Mouse (Mus musculus) CH12F3 (cell line): ENCODE data around the gene Gm38119.
"Not testable (repeated sequence)": the region's sequence is repeated elsewhere in the genome, so short reads cannot be mapped to it uniquely, and the experiment has no call there.

ENCODE experiments used
- in situ Hi-C: fragments of 300-500 bp; cut with MboI; formaldehyde crosslinking; loops from 2 replicates; pipeline ENCODE4 v1.14.3; 2020; ENCODE audit warnings: low sequenced_read_pairs

Gene Gm38119

DNA sequence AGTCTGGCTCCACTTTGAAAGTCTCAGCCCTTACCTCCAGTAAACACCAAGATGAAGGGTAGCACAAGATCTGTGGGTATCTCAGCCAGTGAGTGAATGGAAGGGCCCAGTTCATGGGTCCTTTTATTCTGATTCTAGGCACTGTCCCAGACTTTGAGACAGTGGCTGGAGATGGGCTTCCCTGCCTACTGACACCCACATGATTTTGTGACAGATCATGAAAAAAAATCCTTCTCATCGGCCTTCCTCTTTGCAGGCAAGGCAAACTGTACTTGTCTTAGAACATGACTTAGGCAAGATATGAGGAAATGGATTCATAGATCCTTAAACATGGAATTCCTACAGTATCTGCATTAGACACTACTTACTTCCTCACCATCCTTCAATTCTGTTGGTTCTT lies at the start of gene Gm38119:
TSS of gene Gm38119 (minus strand) at position 101 of the 400 bp plus-strand sequence.
- in situ Hi-C loops: no loop called here

GRCm38 (mm10) chr3:92778799-92779198 lies 39.9 kb upstream of the Gm38119 start, which contains the start of gene Lce1i:
TSS of gene Lce1i (minus strand) at chr3:92778899.
- in situ Hi-C loops: no loop called here

DNA sequence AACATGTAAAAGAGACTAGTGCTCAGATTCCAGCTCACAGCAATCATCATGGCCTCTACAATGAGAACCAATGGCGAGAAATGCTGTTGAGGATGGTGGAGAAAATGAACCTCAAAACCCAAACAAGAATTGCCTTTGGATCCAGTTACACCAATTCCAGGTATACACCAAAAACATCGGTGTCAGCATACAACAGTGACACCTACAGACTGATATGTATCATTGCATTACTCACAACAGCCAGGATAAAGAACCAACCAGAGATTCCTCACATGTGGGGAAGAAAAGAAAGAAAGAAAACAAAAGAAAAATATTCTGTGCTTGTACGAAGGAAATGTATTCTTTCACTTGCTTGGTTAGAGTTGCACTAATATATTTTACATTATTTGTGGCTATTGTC lies 32.7 kb upstream of the Gm38119 start:
- in situ Hi-C loops: no loop called here

DNA sequence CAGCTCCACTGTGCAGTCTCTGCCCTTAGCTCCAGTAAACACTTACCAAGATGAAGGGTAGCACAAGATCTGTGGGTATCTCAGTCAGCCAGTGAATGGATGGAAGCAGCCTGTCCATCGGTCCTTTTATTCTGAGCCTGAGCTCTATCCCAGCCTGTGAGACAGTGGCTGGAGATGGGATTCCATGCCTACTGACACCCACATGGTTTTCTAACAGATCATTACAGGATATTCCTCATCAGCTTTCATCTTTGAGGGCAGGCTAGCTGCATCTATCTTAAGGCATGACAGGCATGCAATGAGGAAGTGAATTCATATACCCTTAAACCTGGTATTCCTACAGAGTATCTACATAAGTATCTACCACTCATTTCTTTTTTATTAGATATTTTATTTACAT lies 26.1 kb upstream of the Gm38119 start, which contains the start of gene Lce1h:
TSS of gene Lce1h (minus strand) at position 101 of the 400 bp plus-strand sequence.
- in situ Hi-C loops: no loop called here

GRCm38 (mm10) chr3:92753197-92753596 lies 14.3 kb upstream of the Gm38119 start:
- in situ Hi-C loops: no loop called here

- in situ Hi-C loops: no loop called here
Measured at GRCm38 (mm10) chr3:92752238-92752637, 13.3 kb upstream of the Gm38119 start, which contains the start of gene Lce1g. TSS of gene Lce1g (minus strand) at chr3:92752338.

- in situ Hi-C loops: no loop called here
Measured at GRCm38 (mm10) chr3:92722631-92723030, 16.3 kb downstream of the Gm38119 start.

- in situ Hi-C loops: no loop called here
Measured at GRCm38 (mm10) chr3:92720250-92720649, 18.6 kb downstream of the Gm38119 start, which contains the start of gene Lce1f. TSS of gene Lce1f (minus strand) at chr3:92720350.

- in situ Hi-C loops: no loop called here
Measured at GRCm38 (mm10) chr3:92715122-92715521, 23.8 kb downstream of the Gm38119 start.

- in situ Hi-C loops: no loop called here
Measured at GRCm38 (mm10) chr3:92708974-92709373, 29.9 kb downstream of the Gm38119 start, which contains the start of gene Lce1e. TSS of gene Lce1e (minus strand) at chr3:92709074.

GRCm38 (mm10) chr3:92694613-92695012 lies 44.3 kb downstream of the Gm38119 start:
- in situ Hi-C loops: no loop called here

- in situ Hi-C loops: no loop called here
Measured at GRCm38 (mm10) chr3:92691688-92692087, 47.2 kb downstream of the Gm38119 start.

DNA sequence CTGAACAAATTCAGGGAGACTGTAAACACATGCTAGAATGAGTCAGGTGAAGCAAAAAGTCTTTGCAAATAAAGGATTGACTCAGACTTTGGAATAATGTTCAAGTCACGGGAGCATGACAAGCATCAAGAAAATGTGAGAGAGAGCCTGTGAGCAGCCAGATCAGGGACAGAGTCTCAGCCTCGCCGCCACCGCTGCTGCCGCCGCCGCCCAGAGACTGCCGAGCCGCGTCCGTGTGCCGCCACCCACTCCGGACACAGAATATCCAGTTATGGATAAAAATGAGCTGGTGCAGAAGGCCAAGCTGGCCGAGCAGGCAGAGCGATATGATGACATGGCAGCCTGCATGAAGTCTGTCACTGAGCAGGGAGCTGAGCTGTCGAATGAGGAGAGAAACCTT lies 49.7 kb downstream of the Gm38119 start:
- in situ Hi-C loops: not testable (repeated sequence)
